Mouse (Mus musculus): ENCODE data around the gene Akap13.

DNA sequence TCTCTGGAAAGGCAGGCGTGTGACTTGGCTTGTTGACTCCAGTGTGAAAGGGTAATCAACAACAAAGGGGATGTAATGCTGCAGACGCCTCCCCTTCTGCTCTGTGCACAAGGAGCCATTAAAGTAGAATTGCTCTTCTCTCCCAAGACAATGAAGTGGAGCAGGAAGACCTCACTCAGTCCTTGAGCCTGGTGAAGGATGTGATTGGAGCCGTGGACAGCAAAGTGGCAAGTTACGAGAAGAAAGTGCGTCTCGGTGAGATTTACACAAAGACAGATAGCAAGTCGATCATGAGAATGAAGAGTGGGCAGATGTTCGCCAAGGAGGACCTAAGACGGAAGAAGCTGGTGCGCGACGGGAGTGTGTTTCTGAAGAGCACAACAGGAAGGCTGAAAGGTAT lies 274.9 kb downstream of the Akap13 start:
- TF ChIP-seq POLR2A (IDR thresholded peaks at IDR 0.05; ENCODE audit: low read depth, low read length) (no peak), POLR2AphosphoS2 (IDR thresholded peaks at IDR 0.05; ENCODE audit: low read depth, low read length) (no peak), CTCF (conservative IDR thresholded peaks at IDR 0.05 in 1 of 2, IDR thresholded peaks at IDR 0.05 in 1 of 2; ENCODE audit: low read depth in 2 of 2, low read length in 2 of 2) (no peak), ZKSCAN1 (IDR thresholded peaks at IDR 0.05; ENCODE audit: borderline replicate concordance, low read depth, low read length) (no peak), MAFK (IDR thresholded peaks at IDR 0.05; ENCODE audit: insufficient replicate concordance, low read length) (no peak), USF2 (conservative IDR thresholded peaks at IDR 0.05; ENCODE audit: low read depth, low read length) (no peak), IRF4 (IDR thresholded peaks at IDR 0.05; ENCODE audit: low read depth, low read length) (no peak), ZC3H11A (IDR thresholded peaks at IDR 0.05; ENCODE audit: low read depth, low read length) (no peak), SMC3 (IDR thresholded peaks at IDR 0.05; ENCODE audit: low read depth, low read length) (no peak), E2F4 (IDR thresholded peaks at IDR 0.05; ENCODE audit: insufficient replicate concordance, low read depth, low read length) (no peak), HCFC1 (IDR thresholded peaks at IDR 0.05; ENCODE audit: low read depth, low read length) (no peak), CHD2 (IDR thresholded peaks at IDR 0.05; ENCODE audit: low read length) (no peak), TBP (conservative IDR thresholded peaks at IDR 0.05; ENCODE audit: low read depth, low read length) (no peak)
